Mouse (Mus musculus) embryonic fibroblast, embryonic 13.5 days (primary cell): ENCODE results near the gene Vwa2.

ENCODE experiments used
- CTCF ChIP-seq: IDR thresholded peaks from 2 replicates; pipeline ENCODE4 v1.5.1; 2011; ENCODE audit warnings: mild to moderate bottlenecking, control low read depth, low read length, moderate library complexity, borderline replicate concordance; ENCODE audit not compliant: insufficient read depth
- POLR2A ChIP-seq: IDR thresholded peaks from 2 replicates; pipeline ENCODE4 v1.6.1; 2011; ENCODE audit warnings: low read depth, mild to moderate bottlenecking, control low read depth, low read length, moderate library complexity

GRCm38 (mm10) chr19:56904095-56904494, 30.0 kb downstream of the Vwa2 start:
- no peak for TF ChIP-seq CTCF
- no peak for TF ChIP-seq POLR2A
